Mouse (Mus musculus) ZHBTc4 (cell line): Measurements from ENCODE around the gene Sh2b1.

ENCODE experiments used
- DNase-seq: peaks from one replicate; pipeline ENCODE4 v3.0.0-alpha.2; 2011; ENCODE audit warnings: low read depth, low spot score

Sh2b1 gene

GRCm38 (mm10) chr7:126456382-126457266 lies 18.6 kb downstream of the Sh2b1 start:
- DNase-seq, result no peak

GRCm38 (mm10) chr7:126455242-126455641 lies 20.0 kb downstream of the Sh2b1 start:
- no peak for DNase-seq

- DNase-seq, result no peak
These were observed 21.4 kb downstream of the Sh2b1 start for GRCm38 (mm10) chr7:126453861-126454260.

GRCm38 (mm10) chr7:126452244-126452643 lies 23.0 kb downstream of the Sh2b1 start:
- DNase-seq, result no peak

GRCm38 (mm10) chr7:126450641-126451040 lies 24.6 kb downstream of the Sh2b1 start:
- DNase-seq, result no peak

GRCm38 (mm10) chr7:126449991-126450390 lies 25.2 kb downstream of the Sh2b1 start:
- no peak for DNase-seq

GRCm38 (mm10) chr7:126448481-126448880 lies 26.7 kb downstream of the Sh2b1 start:
- no peak for DNase-seq

- no peak for DNase-seq
These were observed 29.0 kb downstream of the Sh2b1 start for GRCm38 (mm10) chr7:126446217-126446616.

GRCm38 (mm10) chr7:126445104-126445815 lies 30.0 kb downstream of the Sh2b1 start:
- no peak for DNase-seq

GRCm38 (mm10) chr7:126444536-126444935 lies 30.7 kb downstream of the Sh2b1 start:
- no peak for DNase-seq

- DNase-seq, result no peak
These were observed 31.2 kb downstream of the Sh2b1 start for GRCm38 (mm10) chr7:126443997-126444396.

GRCm38 (mm10) chr7:126440134-126440533 lies 35.1 kb downstream of the Sh2b1 start:
- DNase-seq, result no peak

- peak; percentile 79 for DNase-seq
These were observed 38.4 kb downstream of the Sh2b1 start for GRCm38 (mm10) chr7:126436851-126437250.

GRCm38 (mm10) chr7:126435801-126436200 lies 39.4 kb downstream of the Sh2b1 start:
- DNase-seq, result peak; percentile 46

GRCm38 (mm10) chr7:126434726-126435125 lies 40.5 kb downstream of the Sh2b1 start:
- DNase-seq, result no peak

GRCm38 (mm10) chr7:126430167-126430566 lies 45.1 kb downstream of the Sh2b1 start:
- no peak for DNase-seq

GRCm38 (mm10) chr7:126429503-126429898 lies 45.7 kb downstream of the Sh2b1 start:
- DNase-seq, result no peak

GRCm38 (mm10) chr7:126428631-126429502 lies 46.4 kb downstream of the Sh2b1 start, which contains the start of gene Rabep2:
Gene Rabep2 (plus strand): TSS chr7:126428759.
- DNase-seq, result peak; percentile 91

- no peak for DNase-seq
These were observed 47.1 kb downstream of the Sh2b1 start for GRCm38 (mm10) chr7:126428154-126428553.

GRCm38 (mm10) chr7:126427323-126427860 lies 47.8 kb downstream of the Sh2b1 start:
- peak; percentile 92 for DNase-seq

GRCm38 (mm10) chr7:126424161-126424560 lies 51.1 kb downstream of the Sh2b1 start:
- no peak for DNase-seq
